Mouse (Mus musculus) mature B cell (primary cell): ENCODE data around the gene Ap1b1.

Experiments used
- in situ Hi-C: fragments of 300-500 bp; cut with MboI; formaldehyde crosslinking; loops from 2 replicates; pipeline ENCODE4 v1.14.3; 2019

Ap1b1 gene

DNA sequence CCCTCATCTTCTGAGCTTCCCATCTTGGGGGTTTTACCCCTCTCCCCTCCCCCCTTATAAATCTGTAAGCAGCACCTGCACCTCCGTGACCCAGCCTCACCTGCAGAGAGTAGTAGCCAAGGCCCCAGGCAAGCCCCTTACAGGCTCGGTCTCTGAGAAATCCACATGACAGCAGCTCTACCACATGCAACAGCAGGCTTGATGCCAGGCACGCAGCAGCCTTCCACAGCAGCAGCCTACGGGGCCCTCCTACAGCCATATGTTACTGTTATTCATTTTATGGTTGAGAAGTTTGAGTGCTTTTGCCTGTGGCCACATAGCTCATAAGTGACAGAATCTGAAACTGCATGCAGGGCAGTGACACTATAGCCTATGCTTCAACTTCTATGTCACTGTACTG lies 48.8 kb downstream of the Ap1b1 start:
- in situ Hi-C loops: no loop called here

DNA sequence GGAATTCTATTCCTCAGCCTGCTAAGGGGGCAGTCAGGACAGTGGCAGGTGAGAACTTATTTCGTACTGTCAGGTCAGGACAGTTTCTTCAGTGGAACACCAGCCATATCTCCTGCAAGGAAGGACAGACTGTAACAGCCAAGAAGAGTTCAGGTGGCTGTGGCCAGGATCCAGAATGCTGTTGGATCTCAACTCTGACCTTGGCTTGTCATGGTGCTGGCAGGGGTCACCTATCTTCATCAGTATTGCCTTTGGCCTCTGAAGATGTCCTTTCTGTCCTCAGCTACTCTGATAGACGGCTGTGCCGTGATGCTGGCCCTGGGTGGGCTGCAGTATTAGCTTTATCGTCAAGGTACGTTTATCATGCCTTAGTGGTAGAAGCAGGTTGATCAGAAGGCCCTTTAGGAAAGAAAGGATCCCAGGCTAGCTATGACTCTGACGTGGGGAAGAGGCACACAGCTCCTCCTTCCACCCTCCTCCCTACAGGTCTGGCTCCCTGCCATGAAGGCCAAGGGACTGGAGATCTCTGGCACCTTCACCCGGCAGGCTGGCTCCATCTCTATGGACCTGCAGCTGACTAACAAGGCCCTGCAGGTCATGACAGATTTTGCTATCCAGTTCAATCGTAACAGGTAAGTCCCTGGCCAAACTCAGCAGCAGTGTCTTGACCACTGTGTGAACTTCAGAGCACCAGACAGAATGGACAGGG lies 50.7 kb downstream of the Ap1b1 start:
- in situ Hi-C loops: no loop called here

DNA sequence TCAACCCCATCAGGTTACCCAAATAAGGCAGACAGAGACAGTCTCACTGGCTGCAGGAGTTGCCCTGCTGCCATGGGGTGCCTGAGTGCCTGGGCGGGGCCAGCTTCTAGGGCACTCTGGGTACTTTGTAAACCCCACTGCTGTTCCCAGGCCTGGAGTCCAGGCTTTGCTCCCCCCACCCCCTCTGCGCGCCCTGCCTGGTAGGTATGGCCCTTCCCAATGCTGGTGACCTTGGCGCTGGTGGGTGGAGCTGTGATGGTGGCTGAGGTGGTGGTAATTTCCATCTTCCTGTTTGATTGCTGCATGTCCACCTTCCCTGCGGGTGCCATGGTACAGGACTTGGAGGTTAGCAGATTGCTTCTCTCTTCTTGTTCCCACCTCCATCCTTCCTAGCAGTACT lies 54.0 kb downstream of the Ap1b1 start:
- in situ Hi-C loops: no loop called here

DNA sequence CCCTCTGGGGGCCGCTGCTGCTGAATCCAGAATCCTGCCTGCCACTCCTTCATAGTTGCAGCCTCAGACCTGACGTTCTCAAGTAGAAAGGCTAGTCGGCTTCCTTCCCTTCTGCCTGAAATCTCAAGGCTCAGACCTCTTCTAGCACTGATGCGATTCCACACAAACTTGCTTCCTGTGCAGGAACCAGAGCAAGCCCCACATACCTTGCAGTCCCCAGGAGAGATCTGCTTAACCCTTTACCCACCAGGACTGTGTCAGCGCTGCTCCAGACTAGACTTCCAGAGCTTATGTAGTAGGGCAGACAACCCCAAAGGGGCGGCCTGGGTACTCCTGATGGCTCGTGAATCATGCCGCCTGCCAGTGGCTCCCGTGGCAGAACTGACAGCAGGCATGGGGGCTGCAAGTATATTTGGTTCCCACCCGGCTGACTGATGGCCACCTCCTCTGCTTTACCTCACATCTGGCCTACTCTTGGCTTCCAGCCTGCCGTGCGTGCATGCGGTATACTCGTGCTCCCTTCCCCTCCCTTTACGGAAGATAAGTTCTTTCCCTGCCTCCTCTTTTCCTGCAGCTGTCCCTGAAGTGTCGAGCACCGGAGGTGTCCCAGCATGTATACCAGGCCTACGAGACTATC lies 54.6 kb downstream of the Ap1b1 start:
- in situ Hi-C loops: no loop called here

DNA sequence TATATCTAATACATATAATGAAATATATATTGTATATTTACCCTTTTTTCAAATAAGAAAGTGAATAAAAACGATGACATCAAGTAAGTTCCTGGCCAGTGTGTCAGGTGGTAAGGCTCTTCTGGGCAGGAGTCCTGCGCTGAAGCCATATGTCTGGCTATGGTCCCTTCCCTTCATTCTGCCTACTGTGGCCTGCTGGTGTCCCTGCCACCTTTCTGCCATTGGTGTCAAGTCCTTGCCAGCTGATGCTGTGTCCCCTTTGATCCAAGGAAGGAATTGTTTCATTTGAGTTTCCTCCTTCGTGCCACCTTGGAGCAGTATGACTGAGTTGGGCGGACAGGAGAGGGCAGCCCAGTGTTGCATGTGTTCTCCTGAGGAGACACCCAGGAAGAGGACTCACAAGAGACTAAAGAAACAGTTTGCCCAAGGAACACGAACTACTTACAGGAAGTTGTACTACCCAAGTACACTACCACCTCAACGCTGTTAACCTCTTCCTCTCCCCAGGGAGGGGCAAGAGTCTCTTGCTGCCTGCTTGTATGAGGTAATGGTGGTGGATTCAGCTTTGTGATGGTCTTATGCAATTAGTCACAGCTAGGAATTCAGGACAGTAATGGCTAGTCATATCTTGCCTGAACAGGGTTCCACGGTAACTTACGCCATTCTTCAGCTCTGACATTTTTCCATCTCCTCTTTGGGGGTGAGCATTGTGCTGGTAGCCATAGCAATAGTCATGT lies 56.2 kb downstream of the Ap1b1 start:
- in situ Hi-C loops: no loop called here

DNA sequence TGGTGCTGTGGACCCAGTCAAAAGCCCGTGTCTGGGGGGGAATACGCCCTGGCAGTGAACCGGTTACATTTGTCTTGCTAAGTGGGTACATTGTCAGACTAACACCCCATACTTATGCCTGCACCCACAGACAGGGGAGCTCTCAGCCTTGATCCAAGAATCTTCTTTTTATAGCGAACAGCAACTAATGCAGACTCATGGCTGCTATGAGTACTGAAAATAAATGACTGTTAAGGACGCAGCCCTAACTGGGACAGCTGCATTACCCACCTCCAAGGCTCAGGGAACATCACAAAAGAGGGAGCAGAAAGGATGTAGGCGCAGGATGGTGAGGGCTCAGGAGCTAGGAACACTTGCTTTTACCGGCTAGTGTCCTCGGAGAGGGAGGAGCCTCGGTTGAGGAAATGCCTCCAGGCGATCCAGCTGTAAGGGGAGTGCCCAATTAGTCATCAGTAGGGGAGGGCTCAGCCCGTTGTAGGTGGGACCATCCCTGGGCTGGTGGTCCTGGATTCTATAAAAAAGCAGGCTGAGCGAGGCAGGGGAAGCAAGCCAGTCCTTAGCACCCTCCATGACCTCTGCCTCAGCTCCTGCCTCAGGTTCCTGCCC lies 59.8 kb downstream of the Ap1b1 start:
- in situ Hi-C loops: no loop called here

DNA sequence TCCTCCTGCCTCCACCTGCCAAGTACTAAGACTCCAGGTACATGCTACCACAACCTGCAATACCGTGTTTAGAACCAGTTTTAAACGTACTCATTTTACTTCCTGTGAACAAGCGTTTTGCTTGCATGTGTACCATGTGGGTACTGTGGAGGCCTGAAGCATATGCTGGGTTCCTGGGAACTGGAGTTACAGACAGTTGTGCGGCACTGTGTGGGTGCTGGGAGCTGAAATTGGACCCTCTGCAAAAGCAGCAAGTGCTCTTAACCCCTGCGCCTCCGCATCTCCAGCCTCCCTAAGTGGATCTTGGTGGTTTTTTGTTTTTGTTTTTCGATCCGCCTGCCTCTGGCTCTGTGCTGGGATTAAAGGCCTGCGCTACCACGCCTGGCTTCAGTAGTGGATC lies 65.0 kb downstream of the Ap1b1 start:
- in situ Hi-C loops: no loop called here

DNA sequence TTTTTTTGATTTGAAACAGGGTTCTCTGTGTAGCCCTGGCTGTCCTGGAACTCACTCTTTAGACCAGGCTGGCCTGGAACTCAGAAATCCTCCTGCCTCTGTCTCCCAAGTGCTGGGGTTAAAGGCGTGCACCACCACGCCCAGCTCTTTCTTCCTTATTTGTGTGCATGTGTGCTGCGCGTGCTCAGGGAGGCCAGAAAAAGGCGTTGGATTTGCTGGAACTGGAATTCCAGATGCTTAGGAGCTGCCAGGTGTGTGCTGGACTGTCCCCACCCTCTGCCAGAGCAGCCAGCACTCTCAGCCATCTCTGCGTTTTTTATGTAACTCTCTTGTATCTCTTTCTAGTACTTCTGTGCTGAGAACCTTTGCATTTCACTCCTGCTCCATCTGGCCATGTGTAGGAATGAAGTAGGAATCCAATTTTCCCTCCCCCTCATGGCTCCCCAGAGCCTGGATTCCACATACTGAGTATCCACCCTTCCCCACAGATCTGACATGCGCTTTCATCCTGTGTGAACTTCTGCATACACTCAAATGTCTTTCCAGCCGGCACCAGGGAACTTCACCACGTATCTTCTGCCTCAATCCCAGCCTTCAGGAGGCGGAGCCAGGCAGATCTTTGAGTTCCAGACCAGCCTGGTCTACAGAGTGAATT lies 65.7 kb downstream of the Ap1b1 start:
- in situ Hi-C loops: no loop called here

DNA sequence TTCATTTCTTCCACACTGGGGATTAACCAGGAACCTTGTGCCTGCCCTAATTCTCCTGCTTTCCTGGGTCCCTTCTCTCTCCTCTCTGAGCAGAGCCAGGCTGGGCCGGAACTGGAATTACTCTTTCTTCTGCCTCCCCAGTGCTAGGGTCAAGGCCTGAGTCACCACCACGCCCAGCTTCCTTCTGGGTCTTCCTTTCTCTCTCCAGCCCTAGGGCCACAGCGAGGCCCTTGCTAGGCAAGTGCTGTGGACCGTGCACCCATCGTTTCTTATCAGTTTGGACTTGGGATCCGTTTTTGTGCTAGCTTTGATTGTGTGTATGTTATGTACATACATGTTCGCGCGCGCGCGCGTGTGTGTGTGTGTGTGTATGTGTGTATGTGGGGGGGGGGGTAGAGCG lies 67.5 kb downstream of the Ap1b1 start:
- in situ Hi-C loops: no loop called here

DNA sequence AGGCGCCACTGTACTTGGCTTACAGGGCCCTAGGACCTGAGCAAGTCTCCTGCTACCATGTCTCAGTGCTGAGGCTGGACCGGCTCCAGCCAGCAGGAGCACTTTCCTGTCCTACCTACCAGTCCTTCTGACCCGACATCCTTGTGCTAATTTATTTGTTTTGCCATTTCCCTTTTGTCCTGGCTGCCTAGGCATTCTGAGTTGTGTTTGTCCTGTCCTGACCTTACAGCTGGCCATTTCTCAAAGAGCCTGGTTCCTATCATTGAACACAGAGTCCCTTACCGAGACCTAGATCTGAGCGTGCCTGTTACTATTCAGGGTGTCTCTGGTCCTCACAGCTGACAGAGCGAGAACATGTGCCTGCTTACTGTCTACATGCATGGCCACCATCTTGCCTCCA lies 68.2 kb downstream of the Ap1b1 start:
- in situ Hi-C loops: no loop called here

DNA sequence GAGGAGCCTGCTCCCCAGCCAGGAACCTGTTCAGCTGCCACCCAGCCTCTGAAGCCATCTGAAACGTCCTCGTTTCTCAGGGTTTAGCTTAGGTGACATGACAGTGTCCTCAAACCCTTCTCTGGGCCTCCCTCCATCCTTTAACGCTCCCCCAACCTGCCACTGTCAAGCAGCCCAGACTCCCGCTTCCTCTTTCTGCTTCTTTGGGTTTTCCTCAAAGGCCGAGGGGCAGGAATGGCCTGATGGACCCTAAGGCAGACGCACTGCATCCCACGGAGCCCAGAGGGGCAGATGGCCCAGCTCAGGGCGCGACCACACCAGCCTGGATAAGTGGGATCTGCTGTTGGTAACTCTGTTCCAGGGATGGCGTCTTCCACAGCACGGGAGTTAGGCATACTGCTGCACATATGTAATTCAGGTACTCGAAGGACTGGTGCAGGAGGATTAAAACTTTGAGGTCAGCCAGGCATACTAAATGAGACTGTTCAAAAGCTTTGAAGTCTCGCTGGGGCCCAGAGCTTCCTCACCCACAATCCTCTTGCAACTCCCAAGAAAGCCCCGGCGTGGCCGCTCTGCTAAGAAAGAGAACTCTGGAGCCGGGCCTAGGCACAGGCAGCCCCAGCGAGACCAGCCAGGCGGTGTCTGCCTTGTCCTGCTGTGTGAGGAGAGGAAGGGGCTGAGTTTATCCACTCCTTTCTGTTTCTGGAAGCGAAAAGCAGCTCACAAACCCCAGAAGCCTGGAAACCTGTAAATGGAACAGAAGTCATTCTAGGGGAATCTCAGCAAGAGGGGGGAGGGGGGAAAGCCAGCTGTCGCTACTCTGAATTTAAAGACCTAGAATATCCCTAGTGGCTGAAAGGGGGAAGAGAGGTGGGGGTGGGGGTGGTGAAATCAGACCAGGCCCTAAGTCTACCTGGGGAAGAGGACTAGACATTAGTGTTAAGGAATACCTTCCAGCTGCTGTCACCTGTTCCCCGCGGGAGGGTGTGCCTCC lies 69.6 kb downstream of the Ap1b1 start:
- in situ Hi-C loops: no loop called here

DNA sequence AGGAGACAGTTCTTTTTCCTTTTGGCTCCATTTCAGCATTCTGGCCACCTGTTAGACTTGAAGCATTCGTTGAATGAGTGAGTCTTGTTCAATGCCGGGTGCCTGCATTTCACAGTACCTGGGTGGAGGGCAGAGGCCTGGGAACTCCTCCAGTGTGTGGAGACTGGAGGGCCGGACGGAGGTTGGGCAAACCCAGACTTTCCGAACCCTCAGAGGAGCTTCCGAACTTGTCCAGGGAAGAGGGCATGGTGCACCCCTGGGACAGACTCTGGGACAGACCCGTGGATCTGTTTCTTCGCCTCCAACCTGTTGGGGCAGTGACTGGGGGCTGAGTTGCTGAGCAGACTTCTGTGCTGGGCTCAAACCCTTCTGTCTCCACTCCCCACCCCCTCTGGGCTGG lies 70.4 kb downstream of the Ap1b1 start:
- in situ Hi-C loops: no loop called here

DNA sequence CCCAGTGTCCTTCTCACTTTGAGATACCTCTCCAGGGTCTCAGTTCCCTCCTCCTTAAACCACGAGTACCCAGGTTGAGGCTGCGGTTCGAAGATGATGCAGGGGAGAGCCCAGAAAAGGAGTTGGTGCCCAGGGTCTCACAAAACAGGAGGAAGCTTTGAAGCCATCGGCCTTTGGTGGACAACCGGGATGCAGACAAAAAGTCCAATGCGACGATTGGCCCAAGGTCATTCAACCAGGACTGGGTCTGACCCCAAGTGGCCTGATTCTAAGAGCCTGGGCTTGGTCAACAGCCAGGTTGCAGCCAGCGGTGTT lies 70.9 kb downstream of the Ap1b1 start:
- in situ Hi-C loops: no loop called here

DNA sequence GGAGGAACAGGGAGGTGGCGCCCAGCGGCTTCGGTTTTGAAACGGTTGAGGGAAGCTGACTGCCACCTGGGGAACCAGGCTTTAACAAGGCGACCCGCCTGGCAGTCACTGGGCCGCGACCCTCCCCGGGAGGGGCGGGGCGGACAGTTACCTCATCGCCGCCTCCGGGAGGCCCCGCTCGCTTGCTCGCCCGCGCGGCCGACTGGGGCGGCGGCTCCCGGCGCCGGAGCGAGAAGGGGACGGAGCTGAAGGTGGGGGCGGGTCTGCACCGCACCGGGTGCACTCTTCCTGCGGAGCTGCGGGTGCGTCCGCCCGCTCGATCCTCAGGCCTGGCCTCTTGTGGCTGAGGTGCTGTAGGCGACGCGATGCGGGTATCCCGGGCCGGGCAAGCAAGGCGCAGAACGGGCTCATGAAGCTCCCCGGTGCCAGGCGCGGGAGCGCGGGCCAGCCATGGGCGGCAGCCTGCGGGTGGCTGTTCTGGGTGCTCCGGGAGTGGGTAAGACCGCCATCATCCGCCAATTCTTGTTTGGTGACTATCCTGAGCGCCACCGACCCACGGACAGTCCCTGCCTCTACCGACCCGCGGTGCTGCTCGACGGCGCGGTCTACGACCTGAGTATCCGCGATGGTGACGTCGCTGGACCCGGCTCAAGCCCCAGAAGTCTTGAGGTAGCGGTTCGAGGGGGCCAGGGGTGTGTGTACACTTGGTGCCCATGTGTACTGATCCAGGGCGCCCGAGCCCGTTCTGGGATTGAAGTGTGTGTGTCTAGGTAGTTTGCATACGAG lies 71.4 kb downstream of the Ap1b1 start, which contains the start of gene Rasl10a:
TSS of gene Rasl10a (plus strand) at position 273 of the 786 bp plus-strand sequence.
- in situ Hi-C loops: no loop called here

DNA sequence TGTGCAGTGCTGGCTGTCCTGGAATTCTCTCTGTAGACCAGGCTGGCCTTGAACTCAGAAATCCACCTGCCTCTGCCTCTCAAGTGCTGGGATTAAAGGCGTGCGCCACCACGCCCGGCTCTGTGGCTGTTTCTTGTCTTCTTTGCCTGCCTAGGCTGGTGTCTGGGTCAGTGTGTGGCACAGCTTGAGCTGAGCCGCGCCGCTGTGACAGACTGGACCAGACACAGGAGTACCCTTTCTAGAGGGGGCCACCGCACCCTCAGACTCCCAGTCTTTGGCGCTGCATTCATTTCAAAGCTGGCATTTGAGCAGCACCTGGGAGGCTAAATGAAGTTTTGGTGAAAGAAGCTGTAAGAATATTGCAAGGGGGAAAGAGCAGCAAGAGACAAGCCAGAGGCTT lies 72.2 kb downstream of the Ap1b1 start:
- in situ Hi-C loops: no loop called here

DNA sequence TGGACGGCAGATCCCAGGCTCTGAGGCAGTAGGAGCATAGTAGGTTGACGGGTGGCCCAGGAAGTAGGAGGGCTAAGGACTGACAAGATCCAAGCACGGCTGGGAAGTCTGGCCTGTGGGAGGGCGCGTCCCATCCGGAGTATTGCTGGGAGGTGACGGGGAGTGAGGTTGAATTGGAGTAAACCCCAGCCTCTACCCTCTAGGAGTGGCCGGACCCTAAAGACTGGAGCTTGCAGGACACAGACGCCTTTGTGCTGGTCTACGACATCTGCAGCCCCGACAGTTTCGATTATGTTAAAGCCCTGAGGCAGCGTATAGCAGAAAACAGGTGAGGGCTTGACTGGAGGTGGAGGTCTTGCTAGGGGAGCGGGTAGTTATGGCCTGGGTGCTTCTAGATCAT lies 72.6 kb downstream of the Ap1b1 start:
- in situ Hi-C loops: no loop called here

DNA sequence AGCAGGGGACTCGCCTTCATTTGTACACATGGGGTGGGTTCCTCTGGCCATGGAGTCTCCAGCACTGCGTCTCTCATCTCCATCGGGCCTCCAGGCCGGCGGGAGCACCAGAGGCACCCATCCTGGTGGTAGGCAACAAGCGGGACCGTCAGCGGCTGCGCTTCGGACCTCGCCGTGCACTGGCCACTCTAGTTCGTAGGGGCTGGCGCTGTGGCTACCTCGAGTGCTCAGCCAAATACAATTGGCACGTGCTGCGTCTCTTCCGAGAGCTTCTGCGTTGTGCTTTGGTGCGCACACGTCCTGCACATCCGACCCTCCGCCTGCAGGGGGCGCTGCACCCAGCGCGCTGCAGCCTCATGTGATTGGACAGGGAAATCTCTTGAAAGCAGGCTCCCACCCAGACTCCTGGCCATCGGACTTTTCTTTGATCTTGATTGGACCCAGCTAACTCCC lies 73.1 kb downstream of the Ap1b1 start:
- in situ Hi-C loops: no loop called here

DNA sequence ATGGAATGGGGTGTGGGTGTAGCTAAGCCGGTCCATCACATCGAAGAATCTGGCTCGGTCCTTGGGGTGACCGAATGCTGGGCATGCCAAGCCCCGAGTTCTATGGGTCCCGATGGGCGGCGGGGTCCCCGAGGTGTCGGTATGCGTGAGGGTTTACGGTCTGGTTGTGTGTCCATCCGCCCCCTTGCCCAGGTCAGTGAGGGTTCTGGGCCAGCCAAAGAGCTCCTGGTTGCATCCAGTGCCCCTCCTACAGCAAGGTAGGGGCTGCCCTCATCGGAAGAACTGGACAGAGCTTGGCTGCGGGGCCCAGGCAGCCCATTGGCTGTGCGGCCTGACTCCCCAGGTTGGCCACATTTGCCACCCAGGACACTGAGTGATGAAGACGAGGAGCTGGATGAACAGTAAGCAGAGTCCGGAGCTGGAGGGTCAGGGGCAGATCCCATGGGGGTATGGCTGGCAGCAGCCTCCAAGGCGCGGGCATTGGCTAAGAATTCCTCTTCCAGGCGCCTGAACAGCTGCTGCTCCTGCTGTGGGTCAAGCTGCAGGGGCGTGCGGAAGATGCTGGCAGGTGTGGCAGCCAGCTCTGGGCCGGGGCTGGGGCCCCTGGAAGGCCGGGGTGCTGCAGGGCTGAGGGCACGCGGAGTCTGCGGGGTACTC lies 74.3 kb downstream of the Ap1b1 start:
- in situ Hi-C loops: no loop called here

DNA sequence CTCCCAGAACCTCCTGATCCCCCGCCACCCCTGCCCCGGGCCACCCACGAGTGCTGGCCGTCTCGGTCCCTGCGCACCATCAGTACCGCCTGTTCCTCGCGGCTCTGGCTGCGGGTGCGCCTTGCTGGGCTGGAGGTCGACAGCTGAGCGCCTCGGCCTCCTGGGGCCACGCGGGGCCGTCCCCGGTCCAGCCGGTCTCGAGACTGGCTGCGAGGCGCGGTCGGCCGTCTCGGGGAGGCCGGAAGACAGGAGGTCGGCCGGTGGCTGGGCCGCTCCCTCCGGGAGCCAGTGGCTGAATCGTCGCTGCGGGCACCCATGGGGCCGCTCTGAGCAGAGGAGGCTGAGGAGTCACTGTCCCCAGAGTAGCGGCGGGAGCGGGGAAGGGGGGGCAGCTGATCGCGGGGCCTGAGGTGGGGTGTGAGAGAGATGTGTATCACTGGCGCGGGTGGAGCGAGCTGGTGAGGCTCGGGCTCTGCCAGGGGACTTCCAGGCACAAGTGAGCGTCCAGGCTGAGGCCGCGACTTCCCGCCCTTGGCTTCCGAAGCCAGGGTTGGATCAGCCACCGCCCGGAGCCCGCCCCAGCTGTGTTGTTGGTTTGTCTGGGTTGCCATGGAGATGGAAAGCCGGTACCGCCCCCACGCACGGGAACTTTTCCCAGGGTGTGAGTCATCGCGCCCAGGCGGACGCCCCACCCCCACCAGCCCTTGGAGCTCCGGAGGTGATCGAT lies 75.0 kb downstream of the Ap1b1 start:
- in situ Hi-C loops: no loop called here
